Mouse (Mus musculus) thymus, postnatal 0 days (tissue): Measurements from ENCODE around the gene Hfm1. TPM values are rescaled to one million over a fixed set of nuclear protein-coding genes. Genes with fewer than 3 reads are reported as not detected.

Source experiments
- microRNA-seq: library from miRNA; unstranded; fragments of <30 nt; microRNA quantifications from one replicate; pipeline ENCODE4, GENCODE M21; 2016; ENCODE audit warnings: borderline number of aligned reads
- polyA plus RNA-seq: library from polyadenylated mRNA; unstranded; fragments of >200 nt; fragmentation: Nextera tagmentation; extraction: Ambion mirVana; gene quantifications from 2 replicates; pipeline ENCODE4 v1.2.1, GENCODE M21; 2015

The Hfm1 gene
- polyA plus RNA-seq, 1 experiment from 2014 or later = 2.2 TPM

Small RNA genes within 50 kb of the gene (microRNA-seq; reads per million reads assigned to microRNA genes)
- gene Gm27527 = not detected

Other genes with a start within 250 kb of the Hfm1 start
- 77.0 and 84.4 TPM in 2 replicates for gene Zfp644, start 229.0 kb downstream of the Hfm1 start, polyA plus RNA-seq
- gene Cdc7, start 38.0 kb upstream of the Hfm1 start, polyA plus RNA-seq = 33.1 and 37.4 TPM in 2 replicates